Mouse (Mus musculus) lung, adult 2 months (tissue): ENCODE data around the gene Rgl1. TPM values are rescaled to one million over a fixed set of nuclear protein-coding genes. Genes with fewer than 3 reads are reported as not detected.

Experiments
- DNase-seq: peaks from one replicate; pipeline ENCODE4 v3.0.0; 2022
- H3K4me1 ChIP-seq: fragments of 200-500 bp; 2 replicates; pipeline ENCODE4 v1.6.1; 2011; ENCODE audit warnings: low read length; ENCODE audit not compliant: control insufficient read depth, insufficient read depth
- H3K4me3 ChIP-seq: fragments of 200-500 bp; replicated peaks from 2 replicates; pipeline ENCODE3; 2011; ENCODE audit warnings: low read depth, mild to moderate bottlenecking, control low read depth, low read length; ENCODE audit errors: extremely low read depth
- CTCF ChIP-seq: fragments of 200-500 bp; IDR thresholded peaks from 2 replicates; pipeline ENCODE4 v1.5.1; 2011; ENCODE audit warnings: mild to moderate bottlenecking, low read length, control low read depth; ENCODE audit not compliant: insufficient read depth
- POLR2A ChIP-seq: fragments of 200-500 bp; IDR thresholded peaks from 2 replicates; pipeline ENCODE4 v1.6.1; 2011; ENCODE audit warnings: low read depth, mild to moderate bottlenecking, control low read depth, low read length, borderline replicate concordance; ENCODE audit errors: extremely low read depth
- WGBS: fragments of 180-500 bp; shearing (Covaris S2); methylation state at CpG from one replicate; pipeline ENCODE4 v1.1.7; 2018; 5-methylcytosine and 5-hydroxymethylcytosine counted together
- polyA plus RNA-seq: library from polyadenylated mRNA; depleted of rRNA; stranded (reverse); fragments of >200 nt; gene quantifications from 2 replicates; pipeline ENCODE4 v1.2.3, GENCODE M21; 2012

Rgl1 gene
- polyA plus RNA-seq, 1 experiment: 35.7 TPM

GRCm38 (mm10) chr1:152617745-152618342, 148.3 kb downstream of the Rgl1 start:
- no peak for DNase-seq
- TF ChIP-seq POLR2A (no peak), CTCF (no peak)
- Histone ChIP-seq H3K4me1 (peaks cover 43% of the 10 kb centered on the region), H3K4me3 (no peak overlapping the region)
- WGBS: 35% methylated on average over 10 of the region's 10 CpGs

- TF ChIP-seq POLR2A: no peak
- TF ChIP-seq CTCF: no peak
- no peak for DNase-seq
- no peak overlapping the region for H3K4me3 ChIP-seq
- H3K4me1 ChIP-seq: peaks cover 45% of the 10 kb centered on the region
Measured at GRCm38 (mm10) chr1:152616777-152617057, 149.4 kb downstream of the Rgl1 start.

- Histone ChIP-seq H3K4me3 (no peak overlapping the region), H3K4me1 (peaks cover 48% of the 10 kb centered on the region)
- DNase-seq: no peak
- WGBS: 44% methylated on average over 10 of the region's 10 CpGs
- TF ChIP-seq POLR2A: no peak
- TF ChIP-seq CTCF: no peak
Measured at GRCm38 (mm10) chr1:152615987-152616776, 150.0 kb downstream of the Rgl1 start.

GRCm38 (mm10) chr1:152614743-152615380, 151.3 kb downstream of the Rgl1 start:
- WGBS: 50% methylated on average over 7 of the region's 7 CpGs
- DNase-seq: no peak
- TF ChIP-seq POLR2A (no peak), CTCF (no peak)
- peaks cover 53% of the 10 kb centered on the region for H3K4me1 ChIP-seq
- H3K4me3 ChIP-seq: no peak overlapping the region

- DNase-seq: no peak
- no peak for TF ChIP-seq CTCF
- TF ChIP-seq POLR2A: no peak
- WGBS: 52% methylated on average over 16 of the region's 16 CpGs
- H3K4me3 ChIP-seq: no peak overlapping the region
- H3K4me1 ChIP-seq: peaks cover 56% of the 10 kb centered on the region
Measured at GRCm38 (mm10) chr1:152613158-152613857, 152.8 kb downstream of the Rgl1 start.

GRCm38 (mm10) chr1:152612535-152613157, 153.5 kb downstream of the Rgl1 start:
- Histone ChIP-seq H3K4me1 (peaks cover 54% of the 10 kb centered on the region), H3K4me3 (no peak overlapping the region)
- no peak for TF ChIP-seq CTCF
- no peak for TF ChIP-seq POLR2A
- WGBS: 34% methylated on average over 12 of the region's 12 CpGs
- no peak for DNase-seq

GRCm38 (mm10) chr1:152609547-152609946, 156.6 kb downstream of the Rgl1 start:
- peaks cover 45% of the 10 kb centered on the region for H3K4me1 ChIP-seq
- no peak for TF ChIP-seq CTCF
- no peak for TF ChIP-seq POLR2A
- 74% methylated on average over 10 of the region's 10 CpGs for WGBS
- no peak overlapping the region for H3K4me3 ChIP-seq
- DNase-seq: no peak

GRCm38 (mm10) chr1:152609006-152609405, 157.1 kb downstream of the Rgl1 start:
- no peak for TF ChIP-seq CTCF
- no peak for TF ChIP-seq POLR2A
- 41% methylated on average over 7 of the region's 7 CpGs for WGBS
- H3K4me1 ChIP-seq: peaks cover 40% of the 10 kb centered on the region
- no peak overlapping the region for H3K4me3 ChIP-seq
- DNase-seq: no peak

GRCm38 (mm10) chr1:152607765-152608164, 158.4 kb downstream of the Rgl1 start:
- DNase-seq: no peak
- Histone ChIP-seq H3K4me3 (no peak overlapping the region), H3K4me1 (peaks cover 34% of the 10 kb centered on the region)
- WGBS: 30% methylated on average over 14 of the region's 14 CpGs
- no peak for TF ChIP-seq CTCF
- TF ChIP-seq POLR2A: no peak
